Mouse (Mus musculus): Measurements from ENCODE around the gene Rpgrip1l.

GRCm38 (mm10) chr8:91338389-91339154 lies 25.5 kb upstream of the Rpgrip1l start:
- no peak for TF ChIP-seq CTCF (conservative IDR thresholded peaks at IDR 0.05 in 1 of 2, IDR thresholded peaks at IDR 0.05 in 1 of 2; ENCODE audit: low read depth in 2 of 2, low read length in 2 of 2)
- TF ChIP-seq RCOR1 (conservative IDR thresholded peaks at IDR 0.05; ENCODE audit: low read depth, low read length), result no peak
- no peak for TF ChIP-seq MXI1 (IDR thresholded peaks at IDR 0.05; ENCODE audit: low read depth, low read length)
- TF ChIP-seq ETS1 (conservative IDR thresholded peaks at IDR 0.05; ENCODE audit: low read depth, low read length), result no peak
- TF ChIP-seq ZC3H11A (IDR thresholded peaks at IDR 0.05; ENCODE audit: low read depth, low read length), result no peak
- TF ChIP-seq EP300 (IDR thresholded peaks at IDR 0.05; ENCODE audit: low read length), result no peak
- TF ChIP-seq POLR2A (IDR thresholded peaks at IDR 0.05; ENCODE audit: low read depth, low read length), result no peak
- TF ChIP-seq GABPA (IDR thresholded peaks at IDR 0.05; ENCODE audit: insufficient replicate concordance, low read depth, low read length), result no peak
- TF ChIP-seq CHD2 (IDR thresholded peaks at IDR 0.05; ENCODE audit: low read length), result no peak
- no peak for TF ChIP-seq MAZ (IDR thresholded peaks at IDR 0.05; ENCODE audit: low read depth, low read length)
- no peak for TF ChIP-seq ELF1 (IDR thresholded peaks at IDR 0.05; ENCODE audit: low read depth, low read length)

Data from CH12.LX (cell line).